Mouse (Mus musculus) T-cell, adult 66 days (primary cell): ENCODE measurements around the gene Trp53inp2. TPM values are rescaled to one million over a fixed set of nuclear protein-coding genes. Genes with fewer than 3 reads are reported as not detected.

ENCODE experiments used
- total RNA-seq, 2 experiments: library from RNA; stranded (reverse); gene quantifications; 3 replicates in 1 of 2; 4 replicates in 1 of 2; pipeline ENCODE4 v1.2.4; 2023

Trp53inp2 gene
- total RNA-seq = 10 to 100 TPM; 75.9 to 79.9 TPM

GRCm38 (mm10) chr2:155380261-155381059 is at the start of gene Trp53inp2:
Gene Trp53inp2, plus strand, starts transcription at chr2:155381059.

DNA sequence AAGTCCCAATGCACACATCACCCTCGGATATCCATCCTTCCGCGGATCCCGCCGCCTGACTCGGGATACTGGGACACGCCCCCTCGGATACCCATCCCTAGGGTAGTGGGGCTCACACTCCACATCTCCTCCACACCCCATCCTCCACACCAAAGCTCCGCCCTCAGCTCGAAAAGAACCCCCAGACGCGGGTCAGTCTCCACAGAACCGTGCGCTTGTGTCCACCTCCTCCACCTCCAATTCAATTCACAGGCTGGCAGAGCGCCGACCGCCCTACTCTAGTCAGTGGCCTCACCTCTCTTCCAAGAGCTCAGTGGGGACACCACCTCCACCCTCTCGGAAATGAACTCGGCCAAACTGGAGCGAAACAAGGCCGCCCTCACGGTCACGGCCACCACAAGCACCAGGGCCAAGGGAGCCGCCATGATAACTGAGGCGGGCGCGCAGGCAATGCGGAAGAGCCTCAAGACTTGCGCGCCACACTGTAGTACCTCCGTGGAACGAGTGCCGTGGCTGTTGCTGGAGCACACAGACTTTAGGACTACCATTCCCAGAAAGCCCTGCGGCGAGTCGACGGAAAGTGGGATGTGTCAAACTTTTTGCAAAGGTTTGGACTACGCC is 23.8 kb upstream of the Trp53inp2 start, which contains the start of gene Pigu:
Gene Pigu (minus strand): TSS at position 460 of the 621 bp plus-strand sequence.

Other genes starting within 250 kb of the Trp53inp2 start
- gene Itch, start 247.6 kb upstream of the Trp53inp2 start, total RNA-seq = 10 to 100 TPM; 79.6 to 90.1 TPM
- gene Dynlrb1, start 144.5 kb upstream of the Trp53inp2 start, total RNA-seq = 100 to 1,000 TPM in 1 of 2 experiments, 10 to 100 TPM in 1; 84.2 to 106 TPM
- gene Map1lc3a, start 104.8 kb upstream of the Trp53inp2 start, total RNA-seq = 10 to 100 TPM; 23.4 to 25.8 TPM
- 10 to 100 TPM; 24.3 to 24.8 TPM for gene Pigu, start 23.6 kb upstream of the Trp53inp2 start, total RNA-seq
- 10 to 100 TPM; 70.9 to 72.0 TPM for gene Ncoa6, start 92.8 kb downstream of the Trp53inp2 start, total RNA-seq
- 10 to 100 TPM; 56.8 to 57.8 TPM for gene Acss2, start 136.9 kb downstream of the Trp53inp2 start, total RNA-seq
- 1 to 10 TPM; 2.2 to 3.0 TPM for gene Ggt7, start 137.2 kb downstream of the Trp53inp2 start, total RNA-seq
- 10 to 100 TPM; 10.7 to 12.6 TPM for gene Gss, start 211.8 kb downstream of the Trp53inp2 start, total RNA-seq
- gene Myh7b, start 230.2 kb downstream of the Trp53inp2 start, total RNA-seq = not detected